Mouse (Mus musculus) kidney, postnatal 4 days (tissue): ENCODE data around the gene Cldn20.

Experiments used
- DNase-seq, 2 experiments: peaks; one replicate each; pipeline ENCODE4 v3.0.0; 2021; ENCODE audit warnings: mixed read lengths in 2 of 2

The Cldn20 gene

DNA sequence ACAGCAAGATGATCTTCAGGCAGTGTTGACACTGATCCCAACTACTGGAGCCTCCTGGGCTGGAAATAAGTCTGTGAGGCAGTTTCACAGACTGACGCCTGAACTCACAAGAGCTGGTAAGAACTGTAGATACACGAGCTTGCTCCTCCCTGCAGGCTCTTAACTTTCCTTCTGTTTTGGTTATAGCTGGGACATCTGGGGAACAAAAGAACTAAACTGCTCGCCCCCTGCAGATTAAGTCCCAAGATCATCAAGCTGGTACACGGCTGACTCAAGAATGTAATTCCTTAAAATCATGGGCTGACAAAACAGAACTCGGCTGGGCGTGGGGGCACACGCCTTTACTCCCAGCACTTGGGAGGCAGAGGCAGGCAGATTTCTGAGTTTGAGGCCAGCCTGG is 1.8 kb upstream of the Cldn20 start:
- DNase-seq, result no peak

- DNase-seq, result no peak
These were observed 713 bp upstream of the Cldn20 start for GRCm38 (mm10) chr17:3531641-3532040.

GRCm38 (mm10) chr17:3533425-3533824 is 1.1 kb downstream of the Cldn20 start:
- DNase-seq, result no peak

GRCm38 (mm10) chr17:3540304-3540703 is 8.0 kb downstream of the Cldn20 start:
- DNase-seq, result no peak

- DNase-seq, result no peak
These were observed 8.7 kb downstream of the Cldn20 start for GRCm38 (mm10) chr17:3541033-3541432.

DNA sequence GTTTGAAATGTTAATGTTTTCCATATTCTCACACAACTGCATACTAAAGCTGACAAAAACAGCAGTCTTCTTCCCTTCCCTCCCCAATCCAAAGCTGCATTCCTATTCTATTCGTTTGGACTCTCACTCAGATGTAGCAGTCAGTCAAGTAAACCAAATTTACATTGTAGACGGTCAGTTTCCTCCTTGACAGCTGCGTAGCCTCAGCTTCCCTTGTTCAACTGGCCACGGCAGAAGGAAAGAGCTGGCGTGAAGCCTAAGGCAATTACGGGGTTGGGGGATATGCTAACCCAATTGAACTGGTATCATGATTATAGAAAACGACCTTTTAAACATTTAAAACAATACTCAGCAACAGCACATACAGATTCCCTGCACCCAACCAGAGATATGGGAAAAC is 15.4 kb downstream of the Cldn20 start:
- DNase-seq, result no peak

- DNase-seq, result no peak
These were observed 23.9 kb downstream of the Cldn20 start for GRCm38 (mm10) chr17:3556251-3556650.

GRCm38 (mm10) chr17:3557331-3558311 is 25.3 kb downstream of the Cldn20 start, which contains the start of gene Tfb1m:
TSS of gene Tfb1m (minus strand) at chr17:3557781.
- peak; percentile 97 to 98 for DNase-seq

GRCm38 (mm10) chr17:3558356-3558870 is 26.1 kb downstream of the Cldn20 start:
- peak; percentile 9 to 17 for DNase-seq

- no peak for DNase-seq
These were observed 28.2 kb downstream of the Cldn20 start for GRCm38 (mm10) chr17:3560534-3560933.

- DNase-seq, result peak in 1 of 2 experiments; percentile 8
These were observed 30.1 kb downstream of the Cldn20 start for GRCm38 (mm10) chr17:3562405-3562804.

GRCm38 (mm10) chr17:3570876-3571275 is 38.5 kb downstream of the Cldn20 start:
- DNase-seq, result peak; percentile 88
